Mouse (Mus musculus) heart, adult 2 months (tissue): ENCODE data around the gene Gm3055.
"Not testable (repeated sequence)": the region's sequence is repeated elsewhere in the genome, so short reads cannot be mapped to it uniquely, and the experiment has no call there.

Source experiments
- CTCF ChIP-seq: fragments of 200-600 bp; IDR thresholded peaks from 2 replicates; pipeline ENCODE4 v1.8.1; 2022; ENCODE audit warnings: antibody characterized with exemption, mild to moderate bottlenecking, moderate library complexity
- EP300 ChIP-seq: fragments of 200-500 bp; IDR thresholded peaks from 2 replicates; pipeline ENCODE4 v1.6.1; 2011; ENCODE audit warnings: low read depth, low read length, control low read depth; ENCODE audit not compliant: insufficient read depth
- POLR2A ChIP-seq: fragments of 200-500 bp; IDR thresholded peaks from 2 replicates; pipeline ENCODE4 v1.6.1; 2011; ENCODE audit warnings: mild to moderate bottlenecking, low read depth, low read length, control low read depth; ENCODE audit not compliant: insufficient read depth

- not testable (repeated sequence) for TF ChIP-seq CTCF, POLR2A, EP300
Measured at GRCm38 (mm10) chr10:81811899-81812298, 40.9 kb upstream of the Gm3055 start, which contains the start of gene Gm4767.
